Mouse (Mus musculus) limb, embryonic 15.5 days (tissue): ENCODE data around the gene AK157302. TPM values are rescaled to one million over a fixed set of nuclear protein-coding genes. Genes with fewer than 3 reads are reported as not detected.
"Not testable (repeated sequence)": the region's sequence is repeated elsewhere in the genome, so short reads cannot be mapped to it uniquely, and the experiment has no call there.

Experiments
- ATAC-seq: fragments of 200-750 bp; cut with Nextera tagmentation; 2 replicates; pipeline ENCODE4 v1.8.0; 2017; ENCODE audit warnings: low read depth, moderate TSS enrichment; ENCODE audit not compliant: insufficient number of reproducible peaks, low FRiP score, low TSS enrichment
- H3K27ac ChIP-seq: fragments of 300-500 bp; sonication (generic); 2 replicates; pipeline ENCODE4 v1.5.1; 2015; ENCODE audit warnings: moderate library complexity, mild to moderate bottlenecking, inconsistent platforms
- H3K27me3 ChIP-seq: fragments of 300-500 bp; sonication (generic); 2 replicates; pipeline ENCODE4 v1.6.1; 2015; ENCODE audit warnings: inconsistent platforms
- H3K36me3 ChIP-seq: fragments of 300-500 bp; sonication (generic); 2 replicates; pipeline ENCODE4 v1.6.1; 2015; ENCODE audit warnings: inconsistent platforms
- H3K4me1 ChIP-seq: fragments of 300-500 bp; sonication (generic); 2 replicates; pipeline ENCODE4 v1.6.1; 2015; ENCODE audit warnings: inconsistent platforms
- H3K4me2 ChIP-seq: fragments of 300-500 bp; sonication (generic); 2 replicates; pipeline ENCODE4 v1.6.1; 2015; ENCODE audit warnings: mild to moderate bottlenecking, inconsistent platforms
- H3K4me3 ChIP-seq: fragments of 300-500 bp; sonication (generic); 2 replicates; pipeline ENCODE4 v1.5.1; 2015; ENCODE audit warnings: mild to moderate bottlenecking, inconsistent platforms
- H3K9ac ChIP-seq: fragments of 300-500 bp; sonication (generic); 2 replicates; pipeline ENCODE4 v1.6.1; 2015; ENCODE audit warnings: inconsistent platforms
- H3K9me3 ChIP-seq: fragments of 300-500 bp; sonication (generic); 2 replicates; pipeline ENCODE4 v1.6.1; 2016; ENCODE audit warnings: inconsistent platforms
- WGBS: fragments of 180-500 bp; shearing (Covaris S2); methylation state at CpG from one replicate; pipeline ENCODE4 v1.1.7; 2015; 5-methylcytosine and 5-hydroxymethylcytosine counted together
- polyA plus RNA-seq: library from polyadenylated mRNA; unstranded; fragments of >200 nt; fragmentation: Nextera tagmentation; extraction: Ambion mirVana; gene quantifications from 2 replicates; pipeline ENCODE4 v1.2.1, GENCODE M21; 2015

The AK157302 gene
- polyA plus RNA-seq, 1 experiment from 2014 or later, result 0.19 TPM

GRCm38 (mm10) chr13:21472427-21472826 is 22.6 kb upstream of the AK157302 start:
- Histone ChIP-seq H3K9me3 (no peaks in the 10 kb centered on the region), H3K4me3 (no peak overlapping the region), H3K9ac (no peak overlapping the region), H3K4me2 (no peak overlapping the region), H3K27ac (no peak overlapping the region), H3K27me3 (no peaks in the 10 kb centered on the region), H3K36me3 (no peaks in the 10 kb centered on the region), H3K4me1 (peaks cover 4% of the 10 kb centered on the region)
- no peak for ATAC-seq
- 39% methylated on average over 4 of the region's 4 CpGs for WGBS

DNA sequence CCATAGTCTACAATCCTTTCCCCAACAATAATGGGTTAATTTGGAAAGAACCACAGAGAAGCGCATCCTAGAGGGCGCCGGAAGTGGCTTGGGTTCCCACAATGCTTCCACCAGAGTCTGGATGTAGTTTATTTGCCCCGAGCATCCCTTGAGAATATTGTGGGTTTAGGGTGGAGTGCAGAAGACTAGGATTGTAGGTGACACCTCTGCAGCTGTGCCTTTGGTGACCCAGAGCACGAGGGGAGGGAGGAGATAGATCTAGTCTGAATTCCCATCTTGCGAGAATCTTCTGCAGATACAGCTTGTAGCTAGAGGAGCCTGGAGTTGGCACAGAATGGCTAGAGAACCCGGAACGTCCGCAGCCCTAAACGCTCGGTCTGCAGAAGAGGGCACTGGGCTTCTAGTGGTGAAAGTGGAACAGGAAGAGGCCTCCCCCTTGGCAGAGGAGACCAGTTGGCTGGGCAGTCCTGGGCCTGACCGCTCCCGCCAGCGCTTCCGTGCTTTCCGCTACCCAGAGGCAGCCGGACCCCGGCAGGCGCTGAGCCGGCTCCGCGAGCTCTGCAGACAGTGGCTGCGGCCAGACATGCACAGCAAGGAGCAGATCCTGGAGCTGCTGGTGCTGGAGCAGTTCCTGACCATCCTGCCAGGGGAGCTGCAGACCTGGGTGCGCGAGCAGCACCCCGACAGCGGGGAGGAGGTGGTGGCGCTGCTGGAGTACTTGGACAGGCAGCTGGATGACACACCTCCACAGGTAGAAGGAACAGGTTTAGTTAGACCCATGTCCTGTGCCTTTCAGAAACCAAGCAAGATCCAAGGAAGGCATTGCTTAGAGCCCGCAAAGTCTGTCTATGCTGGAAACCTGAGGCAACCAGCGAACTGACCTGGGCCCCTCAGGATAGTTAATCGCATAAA is 16.0 kb upstream of the AK157302 start, which contains the start of the genes Zkscan4 and Gm10065:
Gene Zkscan4, plus strand, starts transcription at position 149 of the 912 bp plus-strand sequence.
Gene Gm10065, minus strand, starts transcription at position 683 of the 912 bp plus-strand sequence.
- WGBS, result 2% methylated on average over 30 of the region's 31 CpGs
- H3K4me3 ChIP-seq, result peak within 1 kb of the TSS; percentile 53
- peak; percentile 68 for ATAC-seq
- peak within 1 kb of the TSS; percentile 50 for H3K9ac ChIP-seq
- H3K27me3 ChIP-seq, H3K9me3 ChIP-seq, H3K36me3 ChIP-seq, H3K4me1 ChIP-seq: not testable (repeated sequence)
- H3K27ac ChIP-seq, result peak within 1 kb of the TSS; percentile 80
- H3K4me2 ChIP-seq, result peak within 1 kb of the TSS; percentile 69

- Histone ChIP-seq H3K9me3 (no peaks in the 10 kb centered on the region), H3K27me3 (no peaks in the 10 kb centered on the region), H3K4me1 (no peaks in the 10 kb centered on the region), H3K36me3 (peaks cover 15% of the 10 kb centered on the region; the same call in 1 of the 2 replicates), H3K4me3 (no peak overlapping the region), H3K27ac (no peak overlapping the region), H3K9ac (no peak overlapping the region), H3K4me2 (no peak overlapping the region)
- WGBS, result 84% methylated on average over 1 of the region's 1 CpGs
- ATAC-seq, result no peak
Observed at GRCm38 (mm10) chr13:21486881-21487280, 8.1 kb upstream of the AK157302 start.

DNA sequence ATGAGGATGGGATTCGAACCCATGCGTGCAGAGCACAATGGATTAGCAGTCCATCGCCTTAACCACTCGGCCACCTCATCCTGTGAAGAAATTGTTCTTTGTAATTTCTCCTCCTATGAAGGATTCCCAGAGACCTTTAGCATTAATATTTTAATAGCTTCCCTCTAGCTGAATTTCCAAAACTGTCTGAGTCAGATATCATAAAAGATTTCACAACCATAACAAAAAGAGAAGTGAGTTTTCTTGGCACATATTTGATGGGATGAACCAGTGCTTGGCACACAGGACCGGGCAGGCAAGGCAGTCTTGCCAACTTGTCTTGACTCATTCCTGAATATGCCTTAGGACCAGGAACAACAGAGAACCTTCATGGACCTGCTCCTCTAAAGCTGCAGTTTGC is 2.2 kb upstream of the AK157302 start:
- Histone ChIP-seq H3K4me2 (no peak overlapping the region), H3K9ac (no peak overlapping the region), H3K4me3 (no peak overlapping the region), H3K27ac (no peak overlapping the region), H3K4me1 (no peaks in the 10 kb centered on the region), H3K27me3 (no peaks in the 10 kb centered on the region), H3K9me3 (no peaks in the 10 kb centered on the region), H3K36me3 (no peaks in the 10 kb centered on the region)
- ATAC-seq, result no peak
- 87% methylated on average over 5 of the region's 5 CpGs for WGBS

DNA sequence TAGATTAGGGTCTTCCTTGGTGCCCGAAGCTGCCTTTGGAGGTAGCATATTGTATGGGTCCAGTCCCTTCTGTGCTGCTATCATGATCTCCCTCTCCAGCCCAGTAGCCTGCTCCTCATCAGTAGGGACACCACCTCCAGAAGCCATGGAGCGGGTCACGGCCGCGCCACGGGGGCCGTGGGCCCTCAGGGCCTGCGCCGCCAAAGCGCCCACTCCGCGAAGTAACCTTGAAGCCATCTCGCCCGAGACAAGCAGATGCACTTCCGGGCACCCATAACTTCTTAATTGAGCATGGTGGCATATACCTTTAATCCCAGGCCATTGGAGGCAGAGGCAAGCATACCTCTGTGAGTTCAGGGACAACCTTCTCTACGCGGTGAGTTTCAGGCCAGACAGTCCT is 6.2 kb downstream of the AK157302 start, which contains the start of gene Gm11273:
Gene Gm11273, minus strand, starts transcription at position 237 of the 400 bp plus-strand sequence.
- WGBS, result 94% methylated on average over 17 of the region's 17 CpGs
- not testable (repeated sequence) for H3K4me1 ChIP-seq, H3K27me3 ChIP-seq, H3K9me3 ChIP-seq, H3K27ac ChIP-seq, H3K4me2 ChIP-seq, ATAC-seq, H3K4me3 ChIP-seq, H3K36me3 ChIP-seq, H3K9ac ChIP-seq

DNA sequence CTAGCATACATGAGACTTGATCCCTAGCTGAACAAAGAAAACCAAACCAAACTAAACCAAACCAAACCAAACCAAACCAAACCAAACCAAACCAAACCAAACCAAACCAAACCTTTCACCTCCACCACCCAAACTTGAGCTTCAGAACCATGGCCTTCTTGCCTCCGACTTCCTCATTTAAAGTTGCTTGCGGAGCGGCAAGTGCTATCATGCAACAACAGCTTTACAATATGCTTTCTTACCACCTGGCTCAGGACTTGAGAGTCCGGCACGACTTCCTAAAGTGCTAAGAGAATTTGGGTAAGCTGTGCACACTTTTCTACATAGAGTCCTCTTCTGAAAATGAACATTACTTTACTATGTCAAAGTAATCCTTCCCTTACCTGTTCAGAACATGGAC is 7.3 kb downstream of the AK157302 start:
- 84% methylated on average over 5 of the region's 5 CpGs for whole genome bisulfite sequencing
- no peak overlapping the region for H3K27ac ChIP-seq
- H3K27me3 ChIP-seq, result no peaks in the 10 kb centered on the region
- peaks cover 3% of the 10 kb centered on the region; the same call in 1 of the 2 replicates for H3K4me1 ChIP-seq
- H3K9ac ChIP-seq, result no peak overlapping the region
- no peaks in the 10 kb centered on the region for H3K9me3 ChIP-seq
- no peaks in the 10 kb centered on the region for H3K36me3 ChIP-seq
- H3K4me2 ChIP-seq, result no peak overlapping the region
- no peak for ATAC-seq
- no peak overlapping the region for H3K4me3 ChIP-seq

DNA sequence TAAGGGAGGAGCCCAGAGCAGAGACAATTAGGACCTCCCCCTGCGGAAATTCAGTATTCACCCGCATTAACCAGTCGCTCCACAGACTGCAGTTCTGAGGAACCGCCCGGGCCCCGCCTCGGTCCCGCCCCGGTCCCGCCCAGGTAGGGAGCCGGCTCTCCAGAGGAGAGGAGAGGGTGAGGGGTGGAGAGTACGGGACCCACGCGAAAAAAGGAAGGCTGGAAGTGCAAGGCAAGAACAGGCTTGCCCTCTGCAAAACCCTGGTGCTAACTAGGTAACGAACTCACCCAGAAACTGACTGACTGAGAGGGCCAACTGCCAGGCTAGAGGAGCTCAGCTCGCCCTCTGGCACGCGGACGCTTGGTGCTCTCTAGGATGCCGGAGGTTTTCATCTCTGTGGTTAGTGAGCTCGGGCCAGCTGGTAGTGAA is 11.2 kb downstream of the AK157302 start:
- Histone ChIP-seq H3K4me3 (peak overlapping the region; percentile 64), H3K9me3 (no peaks in the 10 kb centered on the region), H3K36me3 (no peaks in the 10 kb centered on the region), H3K4me1 (peaks cover 3% of the 10 kb centered on the region; the same call in 1 of the 2 replicates), H3K27me3 (no peaks in the 10 kb centered on the region), H3K9ac (peak overlapping the region; percentile 37; the same call in 1 of the 2 replicates), H3K4me2 (peak overlapping the region; percentile 52), H3K27ac (peak overlapping the region; percentile 94)
- WGBS, result under 1% methylated on average over 21 of the region's 21 CpGs
- ATAC-seq, result peak; percentile 97

DNA sequence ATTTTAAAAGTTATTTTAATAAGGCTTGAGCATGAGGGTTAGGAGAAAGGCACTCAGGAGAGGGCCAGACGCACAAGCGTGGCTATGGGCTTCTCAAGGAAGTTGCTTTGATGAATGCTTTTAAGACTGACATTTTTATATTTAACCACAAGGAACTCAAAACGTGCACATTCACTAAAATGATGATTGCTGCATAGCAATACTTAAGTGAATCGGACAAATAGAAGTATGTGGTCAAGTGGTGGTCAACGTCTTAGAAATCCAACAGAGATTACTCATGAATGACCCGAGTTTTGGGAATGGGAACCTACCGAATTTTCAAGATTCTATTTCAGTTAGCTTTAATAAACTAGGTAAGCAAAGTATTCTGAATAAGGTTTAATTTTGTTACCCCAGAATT is 35.1 kb downstream of the AK157302 start:
- Histone ChIP-seq H3K9me3 (no peaks in the 10 kb centered on the region), H3K27ac (no peak overlapping the region), H3K27me3 (no peaks in the 10 kb centered on the region), H3K4me3 (peak overlapping the region; percentile 88), H3K36me3 (peaks cover 13% of the 10 kb centered on the region), H3K9ac (no peak overlapping the region), H3K4me2 (peak overlapping the region; percentile 40), H3K4me1 (no peaks in the 10 kb centered on the region)
- no peak for ATAC-seq
- WGBS, result 42% methylated on average over 7 of the region's 7 CpGs

DNA sequence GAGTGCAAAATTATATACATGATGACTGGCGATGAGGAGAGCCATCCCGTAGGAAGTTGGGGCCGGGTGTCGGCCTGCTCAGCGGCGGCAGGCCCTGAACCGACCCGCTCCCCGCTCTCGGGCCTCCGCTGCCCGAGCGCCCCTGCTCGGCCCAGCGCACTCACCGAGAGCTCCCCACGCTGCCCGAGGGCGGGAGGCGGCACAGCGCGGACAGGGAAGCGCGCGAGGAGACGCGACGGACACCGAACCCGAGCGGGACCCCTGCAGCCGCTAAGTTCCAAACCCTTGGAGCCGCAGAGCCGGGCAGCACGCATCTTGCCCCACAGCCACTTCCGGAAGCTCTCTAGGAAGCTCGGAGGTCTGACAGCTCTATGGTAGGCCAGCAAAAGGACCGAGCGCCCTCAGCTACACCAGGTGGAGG is 35.8 kb downstream of the AK157302 start, which contains the start of gene Zkscan8:
Gene Zkscan8, minus strand, starts transcription at position 340 of the 421 bp plus-strand sequence.
- WGBS, result under 1% methylated on average over 39 of the region's 39 CpGs
- peaks cover 9% of the 10 kb centered on the region for H3K36me3 ChIP-seq
- H3K27ac ChIP-seq, result peak within 1 kb of the TSS; percentile 96
- peak within 1 kb of the TSS; percentile 99 for H3K9ac ChIP-seq
- H3K4me1 ChIP-seq, result no peaks in the 10 kb centered on the region
- no peaks in the 10 kb centered on the region for H3K9me3 ChIP-seq
- ATAC-seq, result peak; percentile 93
- no peaks in the 10 kb centered on the region for H3K27me3 ChIP-seq
- H3K4me2 ChIP-seq, result peak within 1 kb of the TSS; percentile 63
- H3K4me3 ChIP-seq, result peak within 1 kb of the TSS; percentile 88

- Histone ChIP-seq H3K4me3 (no peak within 1 kb of the TSS), H3K27me3 (no peaks in the 10 kb centered on the region), H3K9me3 (no peaks in the 10 kb centered on the region), H3K27ac (no peak within 1 kb of the TSS), H3K36me3 (no peaks in the 10 kb centered on the region), H3K9ac (no peak within 1 kb of the TSS), H3K4me1 (no peaks in the 10 kb centered on the region), H3K4me2 (no peak within 1 kb of the TSS)
- no peak for ATAC-seq
- WGBS, result 63% methylated on average over 1 of the region's 1 CpGs
Observed at GRCm38 (mm10) chr13:21542708-21543107, 47.7 kb downstream of the AK157302 start, which contains the start of gene Olfr1366. TSS of gene Olfr1366 (minus strand) at chr13:21542808.
